Mouse (Mus musculus) heart, postnatal 0 days (tissue): Measurements from ENCODE around the gene Mipol1.

ENCODE experiments used
- CTCF ChIP-seq: IDR thresholded peaks from 2 replicates; pipeline ENCODE4 v1.5.1; 2016; ENCODE audit warnings: antibody characterized with exemption, control low read depth, low read depth
- EP300 ChIP-seq: IDR thresholded peaks from 2 replicates; pipeline ENCODE4 v1.6.1; 2016; ENCODE audit warnings: antibody characterized with exemption, low read depth

DNA sequence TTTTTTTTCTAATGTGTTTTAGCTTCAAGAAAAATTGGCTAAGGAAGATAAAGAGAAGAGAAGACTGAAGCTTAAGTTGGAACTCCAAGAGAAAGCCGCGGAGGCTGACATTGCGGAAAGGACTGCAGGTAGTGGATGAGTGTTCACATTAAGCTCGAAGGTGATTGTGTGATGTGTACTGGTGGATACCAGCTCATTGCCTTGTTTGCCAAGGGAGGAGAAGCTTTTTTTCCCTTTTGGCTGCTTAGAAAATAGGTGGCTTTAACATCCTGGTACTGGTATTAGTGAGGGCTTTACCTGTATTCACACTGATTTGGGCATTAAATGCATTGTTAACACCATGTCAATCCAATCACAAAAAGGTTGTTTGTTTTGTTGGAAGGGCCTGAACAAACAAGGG lies 77.1 kb downstream of the Mipol1 start:
- TF ChIP-seq EP300 (no peak), CTCF (no peak)
